Mouse (Mus musculus) liver, embryonic 11.5 days (tissue): ENCODE measurements at regions not wholly inside any gene's neighbourhood (a gene's known extent, or its start where the extent isn't known, plus 50 kb on each side); places are given as distances from the start of the nearest gene placed in this dataset.

Experiments
- ATAC-seq: fragments of 200-750 bp; cut with Nextera tagmentation; replicated peaks from 2 replicates; pipeline ENCODE4 v1.8.0; 2017; ENCODE audit warnings: moderate number of reproducible peaks, mild to moderate bottlenecking, moderate TSS enrichment, moderate library complexity; ENCODE audit not compliant: low FRiP score
- DNase-seq: peaks from one replicate; pipeline ENCODE4 v3.0.0-alpha.2; 2017; ENCODE audit warnings: low spot score
- H3K27ac ChIP-seq: fragments of 300-500 bp; sonication (generic); 2 replicates; pipeline ENCODE4 v1.5.1; 2014; ENCODE audit warnings: mild to moderate bottlenecking, low read depth, low read length, control low read depth
- H3K27me3 ChIP-seq: fragments of 300-500 bp; sonication (generic); replicated peaks from 2 replicates; pipeline ENCODE4 v1.6.1; 2014; ENCODE audit warnings: low read length, mixed read lengths; ENCODE audit not compliant: control insufficient read depth, insufficient read depth
- H3K36me3 ChIP-seq: fragments of 300-500 bp; sonication (generic); 2 replicates; pipeline ENCODE4 v1.6.1; 2014; ENCODE audit warnings: mild to moderate bottlenecking, low read length, moderate library complexity, mixed read lengths; ENCODE audit not compliant: control insufficient read depth, insufficient read depth
- H3K4me1 ChIP-seq: fragments of 300-500 bp; sonication (generic); replicated peaks from 2 replicates; pipeline ENCODE4 v1.6.1; 2014; ENCODE audit warnings: low read length, mixed read lengths; ENCODE audit not compliant: control insufficient read depth, insufficient read depth
- H3K4me2 ChIP-seq: fragments of 300-500 bp; sonication (generic); 2 replicates; pipeline ENCODE4 v1.6.1; 2014; ENCODE audit warnings: mild to moderate bottlenecking, control low read depth, moderate library complexity
- H3K4me3 ChIP-seq: fragments of 300-500 bp; sonication (generic); 2 replicates; pipeline ENCODE4 v1.5.1; 2014; ENCODE audit warnings: low read depth, low read length, control low read depth
- H3K9ac ChIP-seq: fragments of 300-500 bp; sonication (generic); 2 replicates; pipeline ENCODE4 v1.6.1; 2014; ENCODE audit warnings: low read depth, low read length, control low read depth
- H3K9me3 ChIP-seq: fragments of 300-500 bp; sonication (generic); 2 replicates; pipeline ENCODE4 v1.6.1; 2016; ENCODE audit warnings: low read length, inconsistent platforms, mixed read lengths; ENCODE audit not compliant: control insufficient read depth
- WGBS: fragments of 180-500 bp; shearing (Covaris S2); extraction: QIAGEN DNeasy Blood & Tissue Kit; methylation state at CpG from one replicate; pipeline ENCODE4 v1.1.7; 2014; 5-methylcytosine and 5-hydroxymethylcytosine counted together

GRCm38 (mm10) chr15:67023081-67023480 lies 522.4 kb upstream of the Lrrc6 start:
- no peak for DNase-seq
- WGBS, result 74% methylated on average over 1 of the region's 1 CpGs

GRCm38 (mm10) chr15:67021391-67021790 lies 520.7 kb upstream of the Lrrc6 start:
- Histone ChIP-seq H3K4me1 (peaks cover 21% of the 10 kb centered on the region), H3K4me2 (no peak overlapping the region), H3K27ac (no peak overlapping the region), H3K9me3 (no peaks in the 10 kb centered on the region), H3K27me3 (no peaks in the 10 kb centered on the region), H3K9ac (no peak overlapping the region), H3K4me3 (no peak overlapping the region), H3K36me3 (no peaks in the 10 kb centered on the region)
- ATAC-seq (no peak), DNase-seq (no peak)
- WGBS, result 80% methylated on average over 5 of the region's 5 CpGs

More at GRCm38 (mm10) chr15:67023081-67023480, 522.4 kb upstream of the Lrrc6 start:
- Histone ChIP-seq H3K4me3 (no peak overlapping the region), H3K9ac (no peak overlapping the region), H3K27ac (no peak overlapping the region), H3K36me3 (no peaks in the 10 kb centered on the region), H3K4me2 (no peak overlapping the region), H3K9me3 (no peaks in the 10 kb centered on the region), H3K27me3 (no peaks in the 10 kb centered on the region), H3K4me1 (peaks cover 12% of the 10 kb centered on the region)
- ATAC-seq, result no peak

- ATAC-seq (no peak), DNase-seq (no peak)
- Histone ChIP-seq H3K4me3 (no peak overlapping the region), H3K27ac (no peak overlapping the region), H3K9me3 (no peaks in the 10 kb centered on the region), H3K9ac (no peak overlapping the region), H3K4me2 (no peak overlapping the region), H3K27me3 (no peaks in the 10 kb centered on the region), H3K36me3 (no peaks in the 10 kb centered on the region), H3K4me1 (peaks cover 21% of the 10 kb centered on the region)
- 66% methylated on average over 1 of the region's 1 CpGs for WGBS
Measured at GRCm38 (mm10) chr15:67019891-67020290, 519.2 kb upstream of the Lrrc6 start.

- no peak overlapping the region for H3K4me3 ChIP-seq
- ATAC-seq (no peak), DNase-seq (no peak)
- no peaks in the 10 kb centered on the region for H3K27me3 ChIP-seq
- no peaks in the 10 kb centered on the region for H3K9me3 ChIP-seq
- WGBS, result 43% methylated on average over 6 of the region's 6 CpGs
- H3K36me3 ChIP-seq, result no peaks in the 10 kb centered on the region
- no peak overlapping the region for H3K27ac ChIP-seq
- H3K4me1 ChIP-seq, result peaks cover 21% of the 10 kb centered on the region
- no peak overlapping the region for H3K9ac ChIP-seq
- no peak overlapping the region for H3K4me2 ChIP-seq
Measured at GRCm38 (mm10) chr15:67019194-67019661, 518.5 kb upstream of the Lrrc6 start.
